Mouse (Mus musculus) embryonic facial prominence, embryonic 12.5 days (tissue): ENCODE results near the gene D430019H16Rik. TPM values are rescaled to one million over a fixed set of nuclear protein-coding genes. Genes with fewer than 3 reads are reported as not detected.
A peak's percentile ranks its signal among the peaks of the same experiment; 100 is the strongest.

Source experiments
- ATAC-seq: fragments of 200-750 bp; cut with Nextera tagmentation; 2 replicates; pipeline ENCODE4 v1.8.0; 2017; ENCODE audit not compliant: insufficient number of reproducible peaks, insufficient read depth, low FRiP score, low TSS enrichment
- H3K27ac ChIP-seq: fragments of 300-500 bp; sonication (generic); 2 replicates; pipeline ENCODE4 v1.5.1; 2016; ENCODE audit warnings: mild to moderate bottlenecking
- H3K27me3 ChIP-seq: fragments of 300-500 bp; sonication (generic); 2 replicates; pipeline ENCODE4 v1.6.1; 2016; ENCODE audit warnings: mild to moderate bottlenecking, moderate library complexity
- H3K36me3 ChIP-seq: fragments of 300-500 bp; sonication (generic); 2 replicates; pipeline ENCODE4 v1.6.1; 2016; ENCODE audit warnings: mild to moderate bottlenecking
- H3K4me1 ChIP-seq: fragments of 300-500 bp; sonication (generic); 2 replicates; pipeline ENCODE4 v1.6.1; 2016
- H3K4me2 ChIP-seq: fragments of 300-500 bp; sonication (generic); replicated peaks from 2 replicates; pipeline ENCODE4 v1.6.1; 2016; ENCODE audit warnings: mild to moderate bottlenecking, moderate library complexity
- H3K4me3 ChIP-seq: fragments of 300-500 bp; sonication (generic); 2 replicates; pipeline ENCODE4 v1.5.1; 2016; ENCODE audit warnings: mild to moderate bottlenecking
- H3K9ac ChIP-seq: fragments of 300-500 bp; sonication (generic); 2 replicates; pipeline ENCODE4 v1.6.1; 2016; ENCODE audit warnings: mild to moderate bottlenecking, moderate library complexity
- H3K9me3 ChIP-seq: fragments of 300-500 bp; sonication (generic); 2 replicates; pipeline ENCODE4 v1.6.1; 2016; ENCODE audit warnings: mild to moderate bottlenecking, moderate library complexity
- WGBS: fragments of 180-500 bp; shearing (Covaris S2); methylation state at CpG from one replicate; pipeline ENCODE4 v1.1.7; 2016; 5-methylcytosine and 5-hydroxymethylcytosine counted together
- polyA plus RNA-seq: library from polyadenylated mRNA; unstranded; fragments of >200 nt; fragmentation: Nextera tagmentation; extraction: Ambion mirVana; gene quantifications from 2 replicates; pipeline ENCODE4 v1.2.1, GENCODE M21; 2016

The D430019H16Rik gene
- polyA plus RNA-seq, 1 experiment from 2014 or later: 3.6 TPM

DNA sequence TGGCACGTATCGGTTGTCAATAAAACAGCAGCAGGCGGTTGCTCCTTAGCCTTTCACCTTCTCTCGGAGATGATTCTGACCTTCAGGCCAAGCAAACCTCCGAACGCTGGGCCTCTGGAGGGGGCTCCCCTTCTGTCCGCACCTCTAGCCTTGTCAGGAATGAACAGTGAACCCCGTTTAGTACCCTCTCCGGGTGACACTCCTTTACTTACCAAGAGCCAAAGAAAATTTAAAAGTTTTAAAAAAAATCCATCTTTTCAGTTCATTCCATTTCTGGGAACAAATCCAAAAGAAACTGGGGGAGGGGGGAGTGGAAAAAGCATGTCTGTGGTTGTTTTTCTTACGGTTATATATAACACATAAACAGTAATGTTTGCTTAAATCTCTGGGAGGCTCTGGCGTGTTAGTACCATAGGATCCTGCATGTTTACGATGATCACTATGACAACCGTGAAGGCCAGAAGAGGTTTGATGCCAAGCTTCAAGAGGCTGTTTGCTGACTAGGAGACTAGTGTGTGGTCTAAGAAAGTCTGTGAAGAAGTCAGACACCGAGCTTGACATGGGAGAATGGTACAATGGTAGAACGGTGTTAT, 67.6 kb downstream of the D430019H16Rik start:
- H3K9me3 ChIP-seq: no peaks in the 10 kb centered on the region
- H3K4me3 ChIP-seq: no peak overlapping the region
- H3K27ac ChIP-seq: no peak overlapping the region
- H3K4me2 ChIP-seq: no peak overlapping the region
- 0 out of 2 replicates have a peak, but pooled peaks cover 2% of the 10 kb centered on the region for H3K4me1 ChIP-seq
- ATAC-seq: 0 out of 2 replicates have a peak, but pooled peaks have one; percentile 13
- H3K27me3 ChIP-seq: no peaks in the 10 kb centered on the region
- 65% methylated on average over 15 of the region's 15 CpGs for WGBS
- no peak overlapping the region for H3K9ac ChIP-seq
- H3K36me3 ChIP-seq: no peaks in the 10 kb centered on the region

GRCm38 (mm10) chr12:105523737-105524136, 70.1 kb downstream of the D430019H16Rik start:
- H3K4me3 ChIP-seq: no peak overlapping the region
- H3K4me2 ChIP-seq: no peak overlapping the region
- WGBS: 53% methylated on average over 2 of the region's 2 CpGs
- no peaks in the 10 kb centered on the region for H3K4me1 ChIP-seq
- no peak overlapping the region for H3K9ac ChIP-seq
- H3K36me3 ChIP-seq: no peaks in the 10 kb centered on the region
- no peaks in the 10 kb centered on the region for H3K27me3 ChIP-seq
- H3K27ac ChIP-seq: no peak overlapping the region
- peak; percentile 29; the same call in 1 of the 2 replicates for ATAC-seq
- no peaks in the 10 kb centered on the region for H3K9me3 ChIP-seq

- H3K9me3 ChIP-seq: no peaks in the 10 kb centered on the region
- H3K4me3 ChIP-seq: no peak overlapping the region
- no peak overlapping the region for H3K9ac ChIP-seq
- H3K27me3 ChIP-seq: no peaks in the 10 kb centered on the region
- no peak overlapping the region for H3K4me2 ChIP-seq
- ATAC-seq: no peak
- WGBS: 84% methylated on average over 3 of the region's 3 CpGs
- no peaks in the 10 kb centered on the region for H3K4me1 ChIP-seq
- H3K27ac ChIP-seq: no peak overlapping the region
- H3K36me3 ChIP-seq: no peaks in the 10 kb centered on the region
These were observed 72.5 kb downstream of the D430019H16Rik start for GRCm38 (mm10) chr12:105526186-105526585.

GRCm38 (mm10) chr12:105526829-105527228, 73.2 kb downstream of the D430019H16Rik start:
- Histone ChIP-seq H3K9ac (no peak overlapping the region), H3K9me3 (no peaks in the 10 kb centered on the region), H3K4me1 (no peaks in the 10 kb centered on the region), H3K36me3 (no peaks in the 10 kb centered on the region), H3K27me3 (no peaks in the 10 kb centered on the region), H3K27ac (no peak overlapping the region), H3K4me3 (no peak overlapping the region), H3K4me2 (no peak overlapping the region)
- WGBS: 81% methylated on average over 5 of the region's 5 CpGs
- ATAC-seq: no peak

DNA sequence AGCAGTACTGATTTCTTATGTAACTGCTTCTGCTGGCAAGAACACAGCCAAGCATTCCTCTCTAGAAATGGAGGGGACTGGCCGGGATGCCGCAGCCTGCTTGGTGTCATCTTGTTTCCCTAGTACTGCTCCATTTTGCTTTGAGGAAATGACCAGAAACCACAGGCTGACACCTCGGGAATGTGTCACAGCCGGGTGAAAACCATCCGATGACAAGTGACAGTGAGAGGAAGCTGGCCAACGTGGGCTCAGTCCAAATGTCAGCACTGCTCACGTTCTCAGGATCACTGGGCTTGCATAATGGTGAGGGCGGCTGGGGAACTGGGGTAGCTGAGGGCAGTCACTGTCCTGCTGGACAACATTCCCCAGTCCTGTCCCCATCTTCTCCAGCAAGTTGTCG, 75.9 kb downstream of the D430019H16Rik start:
- no peaks in the 10 kb centered on the region for H3K36me3 ChIP-seq
- 71% methylated on average over 9 of the region's 9 CpGs for WGBS
- no peak overlapping the region for H3K4me2 ChIP-seq
- no peak for ATAC-seq
- H3K27me3 ChIP-seq: no peaks in the 10 kb centered on the region
- H3K27ac ChIP-seq: no peak overlapping the region
- no peak overlapping the region for H3K4me3 ChIP-seq
- no peaks in the 10 kb centered on the region for H3K9me3 ChIP-seq
- no peak overlapping the region for H3K9ac ChIP-seq
- no peaks in the 10 kb centered on the region for H3K4me1 ChIP-seq

- Histone ChIP-seq H3K9ac (no peak overlapping the region), H3K9me3 (no peaks in the 10 kb centered on the region), H3K4me3 (no peak overlapping the region), H3K4me1 (peaks cover 5% of the 10 kb centered on the region; the same call in 1 of the 2 replicates), H3K36me3 (no peaks in the 10 kb centered on the region), H3K4me2 (no peak overlapping the region), H3K27ac (no peak overlapping the region), H3K27me3 (no peaks in the 10 kb centered on the region)
- WGBS: 46% methylated on average over 8 of the region's 8 CpGs
- ATAC-seq: no peak
These were observed 78.2 kb downstream of the D430019H16Rik start for GRCm38 (mm10) chr12:105531724-105532371.

GRCm38 (mm10) chr12:105534842-105535241, 81.2 kb downstream of the D430019H16Rik start:
- Histone ChIP-seq H3K36me3 (no peaks in the 10 kb centered on the region), H3K27ac (no peak overlapping the region), H3K27me3 (no peaks in the 10 kb centered on the region), H3K4me3 (no peak overlapping the region), H3K4me2 (no peak overlapping the region), H3K9ac (no peak overlapping the region), H3K9me3 (no peaks in the 10 kb centered on the region), H3K4me1 (peaks cover 5% of the 10 kb centered on the region; the same call in 1 of the 2 replicates)
- WGBS: 88% methylated on average over 4 of the region's 4 CpGs
- ATAC-seq: no peak

DNA sequence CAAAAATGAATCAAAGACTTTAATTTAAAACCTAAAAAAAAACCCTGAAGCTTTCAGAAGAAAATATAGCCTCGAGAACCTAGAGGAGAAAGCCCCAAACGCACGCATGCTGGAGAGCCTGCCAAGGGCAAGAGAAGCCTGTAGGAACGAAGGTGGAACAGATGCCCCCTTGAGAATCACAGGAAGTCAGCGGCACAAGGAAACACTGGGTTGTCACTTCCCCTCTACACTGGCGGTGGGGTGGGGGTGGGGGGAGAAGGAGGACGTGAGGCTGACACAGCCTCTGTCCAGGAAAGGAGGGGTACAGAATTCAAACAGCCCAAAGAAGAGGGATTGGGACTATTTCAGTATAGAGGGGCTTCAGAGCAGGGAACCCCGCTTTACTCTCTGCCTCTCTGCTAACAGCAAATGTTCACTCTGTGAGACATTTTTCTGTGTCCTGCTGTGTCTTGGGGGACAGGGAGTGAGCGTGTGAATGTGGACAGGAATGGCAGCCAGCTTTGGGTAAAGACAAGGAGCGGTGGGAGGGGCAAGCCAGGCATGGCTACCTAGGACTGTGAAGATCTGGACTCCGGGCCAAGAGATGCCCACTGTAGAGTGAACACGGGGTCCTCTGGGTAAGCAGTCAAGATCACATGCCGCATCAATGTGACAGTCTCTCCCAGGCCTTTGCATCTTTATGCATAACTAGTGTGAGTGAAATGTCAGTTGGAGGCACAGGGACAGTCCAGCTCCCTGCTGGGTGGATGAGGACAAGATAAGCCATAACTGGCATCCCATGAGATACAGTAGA, 82.5 kb downstream of the D430019H16Rik start:
- Histone ChIP-seq H3K4me3 (no peak overlapping the region), H3K4me1 (peaks cover 5% of the 10 kb centered on the region; the same call in 1 of the 2 replicates), H3K27me3 (no peaks in the 10 kb centered on the region), H3K9me3 (no peaks in the 10 kb centered on the region), H3K27ac (no peak overlapping the region), H3K9ac (no peak overlapping the region), H3K4me2 (no peak overlapping the region), H3K36me3 (no peaks in the 10 kb centered on the region)
- 58% methylated on average over 13 of the region's 13 CpGs for WGBS
- no peak for ATAC-seq

DNA sequence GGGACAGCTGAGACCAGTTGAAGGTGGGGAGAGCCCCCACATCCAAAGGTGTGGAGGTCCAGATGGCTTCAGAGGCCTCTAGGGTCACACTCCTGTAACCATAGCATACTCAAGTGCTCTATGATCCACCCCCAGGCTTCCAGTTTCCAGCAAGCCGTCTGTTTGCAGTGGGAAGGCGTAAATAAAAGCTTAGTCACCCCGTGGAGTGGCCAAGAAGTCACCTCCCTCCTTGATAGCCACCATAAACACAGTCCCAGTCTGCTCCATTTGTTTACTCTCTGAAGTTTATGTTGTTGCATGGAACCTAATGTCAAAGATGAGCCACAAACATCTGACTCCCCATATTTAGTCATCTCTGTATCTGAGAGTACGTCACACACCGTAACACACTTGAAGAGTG, 83.5 kb downstream of the D430019H16Rik start:
- H3K9ac ChIP-seq: no peak overlapping the region
- H3K27me3 ChIP-seq: no peaks in the 10 kb centered on the region
- H3K27ac ChIP-seq: no peak overlapping the region
- no peaks in the 10 kb centered on the region for H3K36me3 ChIP-seq
- H3K4me2 ChIP-seq: no peak overlapping the region
- no peaks in the 10 kb centered on the region for H3K9me3 ChIP-seq
- no peak overlapping the region for H3K4me3 ChIP-seq
- no peak for ATAC-seq
- 71% methylated on average over 5 of the region's 5 CpGs for WGBS
- H3K4me1 ChIP-seq: peaks cover 5% of the 10 kb centered on the region; the same call in 1 of the 2 replicates

DNA sequence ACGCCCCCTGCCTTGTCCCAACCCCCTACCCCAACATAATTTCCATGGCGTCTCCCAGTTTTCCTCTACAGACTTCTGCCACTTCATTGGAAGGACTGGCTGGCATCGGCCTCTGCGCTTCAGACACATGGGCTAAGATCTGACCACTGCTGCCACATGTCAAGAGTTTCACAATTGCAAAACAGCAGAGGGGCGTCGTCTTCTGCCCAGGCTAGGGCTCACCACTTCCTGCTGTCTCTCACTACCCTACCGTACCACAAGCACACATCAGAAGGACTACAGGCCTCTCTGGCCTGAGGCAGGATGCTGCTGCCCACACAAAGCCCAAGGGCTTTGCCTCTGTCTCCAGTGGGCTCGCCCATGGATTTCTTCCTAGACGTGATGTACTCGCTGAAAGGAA, 86.0 kb downstream of the D430019H16Rik start:
- Histone ChIP-seq H3K4me3 (no peak overlapping the region), H3K4me1 (peaks cover 5% of the 10 kb centered on the region; the same call in 1 of the 2 replicates), H3K9ac (no peak overlapping the region), H3K27ac (no peak overlapping the region), H3K36me3 (no peaks in the 10 kb centered on the region), H3K4me2 (no peak overlapping the region), H3K27me3 (no peaks in the 10 kb centered on the region), H3K9me3 (no peaks in the 10 kb centered on the region)
- no peak for ATAC-seq
- WGBS: 89% methylated on average over 10 of the region's 10 CpGs

- 73% methylated on average over 12 of the region's 12 CpGs for WGBS
- H3K9ac ChIP-seq: no peak overlapping the region
- no peaks in the 10 kb centered on the region for H3K27me3 ChIP-seq
- no peak overlapping the region for H3K4me2 ChIP-seq
- H3K27ac ChIP-seq: no peak overlapping the region
- no peak overlapping the region for H3K4me3 ChIP-seq
- H3K9me3 ChIP-seq: no peaks in the 10 kb centered on the region
- H3K4me1 ChIP-seq: peaks cover 10% of the 10 kb centered on the region
- no peak for ATAC-seq
- H3K36me3 ChIP-seq: no peaks in the 10 kb centered on the region
These were observed 88.1 kb downstream of the D430019H16Rik start for GRCm38 (mm10) chr12:105541590-105542402.
